Mouse (Mus musculus) stomach, embryonic 16.5 days (tissue): ENCODE measurements around the gene Lrrc17. TPM values are rescaled to one million over a fixed set of nuclear protein-coding genes. Genes with fewer than 3 reads are reported as not detected.
"Not testable (repeated sequence)": the region's sequence is repeated elsewhere in the genome, so short reads cannot be mapped to it uniquely, and the experiment has no call there.

Experiments used
- ATAC-seq: fragments of 200-750 bp; cut with Nextera tagmentation; 2 replicates; pipeline ENCODE4 v1.8.0; 2017; ENCODE audit warnings: moderate number of reproducible peaks, moderate TSS enrichment; ENCODE audit not compliant: insufficient read depth, low FRiP score
- H3K27ac ChIP-seq: fragments of 300-500 bp; sonication (generic); 2 replicates; pipeline ENCODE4 v1.5.1; 2014; ENCODE audit warnings: low read length
- H3K27me3 ChIP-seq: fragments of 300-500 bp; sonication (generic); 2 replicates; pipeline ENCODE4 v1.6.1; 2014; ENCODE audit warnings: low read length, control low read depth, mixed read lengths; ENCODE audit not compliant: control insufficient read depth, insufficient read depth
- H3K36me3 ChIP-seq: fragments of 300-500 bp; sonication (generic); 2 replicates; pipeline ENCODE4 v1.6.1; 2014; ENCODE audit warnings: low read length; ENCODE audit not compliant: control insufficient read depth, insufficient read depth
- H3K4me1 ChIP-seq: fragments of 300-500 bp; sonication (generic); 2 replicates; pipeline ENCODE4 v1.6.1; 2014; ENCODE audit warnings: low read length, control low read depth, mixed read lengths; ENCODE audit not compliant: control insufficient read depth, insufficient read depth
- H3K4me2 ChIP-seq: fragments of 300-500 bp; sonication (generic); 2 replicates; pipeline ENCODE4 v1.6.1; 2014; ENCODE audit warnings: low read depth, low read length, mixed read lengths
- H3K4me3 ChIP-seq: fragments of 300-500 bp; sonication (generic); replicated peaks from 2 replicates; pipeline ENCODE4 v1.5.1; 2014; ENCODE audit warnings: mild to moderate bottlenecking, low read length
- H3K9ac ChIP-seq: fragments of 300-500 bp; sonication (generic); 2 replicates; pipeline ENCODE4 v1.6.1; 2014; ENCODE audit warnings: low read length
- H3K9me3 ChIP-seq: fragments of 300-500 bp; sonication (generic); replicated peaks from 2 replicates; pipeline ENCODE4 v1.6.1; 2016; ENCODE audit warnings: low read length, control low read depth; ENCODE audit not compliant: control insufficient read depth
- WGBS: fragments of 180-500 bp; shearing (Covaris S2); extraction: QIAGEN DNeasy Blood & Tissue Kit; methylation state at CpG from one replicate; pipeline ENCODE4 v1.1.7; 2014; 5-methylcytosine and 5-hydroxymethylcytosine counted together
- polyA plus RNA-seq: library from polyadenylated mRNA; unstranded; fragments of >200 nt; fragmentation: Nextera tagmentation; extraction: Ambion mirVana; gene quantifications from 2 replicates; pipeline ENCODE4 v1.2.1, GENCODE M21; 2015

Lrrc17 gene
- polyA plus RNA-seq, 1 experiment from 2014 or later = 74.7 TPM

DNA sequence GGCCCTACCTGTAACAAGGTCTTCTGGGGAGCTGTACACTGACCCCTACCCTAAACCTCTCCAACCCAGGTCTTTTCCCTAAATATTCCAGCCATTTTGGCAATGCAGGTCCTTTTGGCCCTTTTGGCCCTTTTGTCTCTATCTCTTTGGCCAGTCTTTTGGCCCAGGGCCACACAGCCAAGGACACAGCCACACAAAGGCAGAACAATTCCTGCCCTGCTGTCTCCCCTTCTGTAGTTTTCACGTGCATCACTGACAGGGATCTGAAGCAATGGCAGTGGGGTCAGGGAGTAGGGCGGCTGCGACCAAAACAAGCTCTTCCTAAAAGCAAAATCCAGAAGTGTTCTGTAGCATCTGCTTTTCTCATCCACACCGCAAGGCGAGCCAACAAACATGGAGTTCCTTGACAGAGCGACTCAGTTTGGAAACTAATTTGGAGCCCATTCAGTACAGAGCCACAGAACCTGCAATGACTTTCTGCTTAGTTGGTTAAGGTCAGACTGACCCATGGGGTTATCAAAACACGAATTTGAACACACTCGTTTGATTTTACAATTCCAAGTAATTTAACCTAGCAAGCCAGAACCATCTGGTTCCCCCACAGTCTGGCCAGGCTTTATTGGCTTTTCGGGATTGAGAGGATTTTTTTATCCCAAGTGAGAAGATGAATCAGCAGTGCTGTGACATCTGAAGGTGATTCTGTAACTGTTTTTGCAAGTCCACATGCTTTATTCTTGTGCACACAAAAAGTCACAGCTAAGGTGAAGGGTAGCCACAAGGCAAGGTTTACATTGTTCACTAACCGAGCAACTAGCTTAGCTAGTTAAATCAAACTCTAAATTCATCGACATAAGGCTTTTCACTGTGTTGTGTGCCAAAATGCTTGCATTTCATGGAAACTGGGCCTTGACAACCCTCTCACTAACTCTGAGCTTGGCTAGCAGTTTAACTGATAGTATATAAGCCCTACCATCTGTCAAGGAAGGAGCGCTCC, 65.2 kb downstream of the Lrrc17 start:
- Histone ChIP-seq H3K9ac (no peak overlapping the region), H3K27me3 (no peaks in the 10 kb centered on the region), H3K27ac (no peak overlapping the region), H3K4me2 (no peak overlapping the region), H3K9me3 (no peaks in the 10 kb centered on the region; the same call in 1 of the 2 replicates), H3K4me1 (no peaks in the 10 kb centered on the region), H3K36me3 (no peaks in the 10 kb centered on the region), H3K4me3 (no peak overlapping the region)
- no peak for ATAC-seq
- 70% methylated on average over 12 of the region's 12 CpGs for WGBS

DNA sequence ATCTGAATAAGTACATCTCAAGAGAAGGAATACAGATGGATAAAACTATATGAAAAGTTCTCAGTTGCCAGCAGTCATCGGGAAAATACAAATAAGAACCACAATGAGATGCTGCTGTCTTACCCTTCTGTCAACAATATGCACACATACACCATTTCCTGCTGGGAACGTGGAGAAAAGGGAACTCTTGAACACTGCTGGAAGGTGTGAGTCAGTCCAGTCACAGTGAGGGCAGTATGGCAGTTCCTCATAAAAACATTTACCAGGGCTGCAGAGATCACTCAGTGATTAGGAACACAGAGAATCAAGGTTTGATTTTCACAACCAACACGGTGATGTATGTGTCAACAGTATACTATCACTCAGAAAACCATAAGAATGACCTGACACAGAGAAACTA, 67.6 kb downstream of the Lrrc17 start:
- Histone ChIP-seq H3K9me3 (no peaks in the 10 kb centered on the region; the same call in 1 of the 2 replicates), H3K4me1 (no peaks in the 10 kb centered on the region), H3K27ac (no peak overlapping the region), H3K9ac (no peak overlapping the region), H3K4me3 (no peak overlapping the region), H3K4me2 (no peak overlapping the region), H3K36me3 (no peaks in the 10 kb centered on the region), H3K27me3 (no peaks in the 10 kb centered on the region)
- WGBS = 63% methylated on average over 3 of the region's 3 CpGs
- ATAC-seq = no peak

DNA sequence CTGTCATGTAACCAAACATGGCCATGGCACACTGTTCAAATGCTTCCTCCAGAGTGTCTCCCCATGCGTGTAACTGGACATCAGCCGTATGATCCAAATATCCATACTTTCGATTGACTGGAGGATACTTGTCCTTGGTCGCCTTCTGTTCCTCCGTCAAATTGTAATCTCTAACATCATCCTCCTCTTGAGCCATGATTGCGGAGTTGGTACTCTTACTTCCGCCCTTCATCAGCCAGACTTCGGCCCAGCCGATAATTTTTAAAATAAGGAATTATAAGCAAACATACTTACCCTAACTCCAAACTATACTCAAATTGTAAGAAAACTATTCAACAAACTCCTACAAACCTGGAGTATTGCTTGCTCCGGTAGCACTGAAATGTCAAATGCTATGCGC, 70.9 kb downstream of the Lrrc17 start:
- H3K4me2 ChIP-seq, H3K9ac ChIP-seq, H3K36me3 ChIP-seq, H3K9me3 ChIP-seq, H3K4me1 ChIP-seq, H3K27ac ChIP-seq, H3K4me3 ChIP-seq, H3K27me3 ChIP-seq, ATAC-seq: not testable (repeated sequence)
- WGBS = 93% methylated on average over 11 of the region's 11 CpGs

DNA sequence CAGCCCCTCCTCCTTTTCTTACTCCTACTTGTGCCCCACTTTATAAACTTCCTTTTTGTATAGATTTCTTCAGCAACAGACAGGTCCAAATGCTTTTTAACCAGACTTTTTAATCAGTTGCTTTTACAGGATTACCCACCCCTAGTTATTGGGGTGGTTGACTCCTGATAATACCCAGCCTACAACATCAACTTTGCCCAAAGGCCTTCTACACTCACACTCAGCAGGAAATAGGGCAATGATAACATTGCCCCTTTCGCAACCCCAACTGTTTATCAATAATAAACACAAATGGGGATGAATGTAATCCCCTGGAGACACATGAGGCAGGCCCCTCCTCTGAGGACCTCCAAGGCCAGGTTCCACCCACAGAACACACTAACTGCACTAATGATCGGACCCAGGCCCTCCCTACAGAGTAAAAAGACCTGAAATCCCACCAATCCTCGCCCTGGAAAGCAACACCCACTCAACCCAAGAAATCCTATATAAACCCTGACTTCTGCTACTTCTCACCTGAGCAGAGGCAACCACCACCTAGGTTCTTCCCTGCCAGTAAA, 73.2 kb downstream of the Lrrc17 start:
- H3K9me3 ChIP-seq = no peaks in the 10 kb centered on the region
- no peak overlapping the region for H3K9ac ChIP-seq
- H3K27ac ChIP-seq = no peak overlapping the region
- no peak overlapping the region for H3K4me3 ChIP-seq
- H3K36me3 ChIP-seq = no peaks in the 10 kb centered on the region
- WGBS = 63% methylated on average over 3 of the region's 3 CpGs
- no peak overlapping the region for H3K4me2 ChIP-seq
- no peaks in the 10 kb centered on the region for H3K27me3 ChIP-seq
- no peak for ATAC-seq
- no peaks in the 10 kb centered on the region for H3K4me1 ChIP-seq

Other genes starting within 250 kb of the Lrrc17 start
- 15.9 and 17.2 TPM in 2 replicates for gene Fgl2, start 170.9 kb upstream of the Lrrc17 start, polyA plus RNA-seq
- 0.62 and 0.72 TPM in 2 replicates for gene Ccdc146, start 118.9 kb upstream of the Lrrc17 start, polyA plus RNA-seq
- gene Fam185a, start 118.6 kb upstream of the Lrrc17 start, polyA plus RNA-seq = 6.5 and 6.8 TPM in 2 replicates
- gene Fbxl13, start 102.1 kb downstream of the Lrrc17 start, polyA plus RNA-seq = 0.31 and 0.42 TPM in 2 replicates
- 32.8 and 34.2 TPM in 2 replicates for gene Armc10, start 102.3 kb downstream of the Lrrc17 start, polyA plus RNA-seq
- gene Napepld, start 157.8 kb downstream of the Lrrc17 start, polyA plus RNA-seq = 3.6 and 4.2 TPM in 2 replicates
- 77.1 and 77.9 TPM in 2 replicates for gene Pmpcb, start 193.6 kb downstream of the Lrrc17 start, polyA plus RNA-seq
- gene Dnajc2, start 241.7 kb downstream of the Lrrc17 start, polyA plus RNA-seq = 44.5 and 47.6 TPM in 2 replicates
- 160 and 166 TPM in 2 replicates for gene Psmc2, start 241.7 kb downstream of the Lrrc17 start, polyA plus RNA-seq